Mouse (Mus musculus) CH12.LX (cell line): ENCODE results near the gene Fcho1. TPM values are rescaled to one million over a fixed set of nuclear protein-coding genes. Genes with fewer than 3 reads are reported as not detected.
A peak's percentile ranks its signal among the peaks of the same experiment; 100 is the strongest.

Experiments
- DNase-seq: peaks from one replicate; pipeline ENCODE4 v3.0.0-alpha.2; 2013; ENCODE audit errors: extremely low read depth
- H3K27ac ChIP-seq: 2 replicates; pipeline ENCODE4 v1.5.1; 2012; ENCODE audit warnings: low read depth, mild to moderate bottlenecking, control low read depth, moderate library complexity; ENCODE audit not compliant: insufficient read depth
- H3K27me3 ChIP-seq: replicated peaks from 2 replicates; pipeline ENCODE3; 2012; ENCODE audit warnings: inconsistent platforms
- H3K36me3 ChIP-seq, 2 experiments: replicated peaks in 1 of 2; 2 replicates each; pipeline versions ENCODE3 to v1.6.1; 2012; ENCODE audit warnings: inconsistent platforms in 1 of 2, low read length in 1 of 2, mild to moderate bottlenecking in 1 of 2, mixed read lengths in 1 of 2, moderate library complexity in 1 of 2; ENCODE audit not compliant: control insufficient read depth in 1 of 2, insufficient read depth in 1 of 2
- H3K4me1 ChIP-seq, 2 experiments: 2 replicates each; pipeline ENCODE4 v1.6.1; 2012; ENCODE audit warnings: inconsistent platforms in 1 of 2, moderate library complexity in 1 of 2; ENCODE audit not compliant: insufficient read depth in 2 of 2, control insufficient read depth in 1 of 2
- H3K4me2 ChIP-seq: 2 replicates; pipeline ENCODE4 v1.6.1; 2012; ENCODE audit warnings: low read depth, mild to moderate bottlenecking, control low read depth; ENCODE audit not compliant: poor library complexity, insufficient read depth, severe bottlenecking
- H3K4me3 ChIP-seq, 3 experiments: fragments of 150-350 bp in 1 of 3; sonication (generic) in 1 of 3; replicated peaks in 1 of 3; 2 replicates each; pipeline versions ENCODE3 to v1.5.1; 2011 to 2012; ENCODE audit warnings: low read depth in 2 of 3, low read length in 2 of 3, mild to moderate bottlenecking in 2 of 3, moderate library complexity in 2 of 3, control low read depth in 1 of 3, improper control_type of control experiment in 1 of 3, inconsistent platforms in 1 of 3, mixed read lengths in 1 of 3; ENCODE audit not compliant: poor library complexity in 1 of 3
- H3K79me2 ChIP-seq: replicated peaks from 2 replicates; pipeline ENCODE4 v1.6.1; 2012; ENCODE audit warnings: mild to moderate bottlenecking, moderate library complexity; ENCODE audit not compliant: control insufficient read depth, poor library complexity, insufficient read depth, severe bottlenecking; ENCODE audit errors: extremely low read depth
- H3K9ac ChIP-seq: 2 replicates; pipeline ENCODE4 v1.6.1; 2012; ENCODE audit warnings: low read depth, mild to moderate bottlenecking, control low read depth, moderate library complexity; ENCODE audit not compliant: insufficient read depth
- H3K9me3 ChIP-seq: replicated peaks from 2 replicates; pipeline ENCODE3; 2012; ENCODE audit warnings: low read length, inconsistent platforms, mixed read lengths
- BHLHE40 ChIP-seq: IDR thresholded peaks from 2 replicates; pipeline ENCODE4 v1.6.1; 2011; ENCODE audit warnings: mild to moderate bottlenecking, low read depth, low read length, improper control_type of control experiment
- CHD1 ChIP-seq: IDR thresholded peaks from 2 replicates; pipeline ENCODE4 v1.6.1; 2012; ENCODE audit warnings: low read depth, low read length, improper control_type of control experiment, inconsistent platforms
- CHD2 ChIP-seq: IDR thresholded peaks from 2 replicates; pipeline ENCODE4 v1.6.1; 2011; ENCODE audit warnings: low read length, improper control_type of control experiment
- CTCF ChIP-seq, 2 experiments: IDR thresholded peaks in 1 of 2; conservative IDR thresholded peaks in 1 of 2; 2 replicates each; pipeline ENCODE4 v1.5.1; 2011 to 2012; ENCODE audit warnings: low read depth in 2 of 2, low read length in 2 of 2, improper control_type of control experiment in 1 of 2, inconsistent platforms in 1 of 2, mild to moderate bottlenecking in 1 of 2, moderate library complexity in 1 of 2
- E2F4 ChIP-seq: IDR thresholded peaks from 2 replicates; pipeline ENCODE4 v1.6.1; 2011; ENCODE audit warnings: low read depth, low read length, improper control_type of control experiment; ENCODE audit not compliant: insufficient replicate concordance
- ELF1 ChIP-seq: IDR thresholded peaks from 2 replicates; pipeline ENCODE4 v1.6.1; 2014; ENCODE audit warnings: low read depth, mild to moderate bottlenecking, inconsistent platforms, low read length, improper control_type of control experiment
- EP300 ChIP-seq: IDR thresholded peaks from 2 replicates; pipeline ENCODE4 v1.6.1; 2011; ENCODE audit warnings: low read length, improper control_type of control experiment
- ETS1 ChIP-seq: conservative IDR thresholded peaks from 2 replicates; pipeline ENCODE4 v1.6.1; 2012; ENCODE audit warnings: low read depth, mild to moderate bottlenecking, inconsistent platforms, low read length, improper control_type of control experiment, moderate library complexity
- GABPA ChIP-seq: IDR thresholded peaks from 2 replicates; pipeline ENCODE4 v1.6.1; 2012; ENCODE audit warnings: low read depth, low read length, improper control_type of control experiment, inconsistent platforms; ENCODE audit not compliant: insufficient replicate concordance
- HCFC1 ChIP-seq: IDR thresholded peaks from 2 replicates; pipeline ENCODE4 v1.6.1; 2012; ENCODE audit warnings: low read depth, mild to moderate bottlenecking, inconsistent platforms, low read length, improper control_type of control experiment
- IRF4 ChIP-seq: IDR thresholded peaks from 2 replicates; pipeline ENCODE4 v1.6.1; 2014; ENCODE audit warnings: low read depth, mild to moderate bottlenecking, inconsistent platforms, low read length, improper control_type of control experiment
- JUN ChIP-seq: IDR thresholded peaks from 2 replicates; pipeline ENCODE4 v1.6.1; 2011; ENCODE audit warnings: low read depth, mild to moderate bottlenecking, low read length, improper control_type of control experiment, moderate library complexity; ENCODE audit not compliant: insufficient read depth
- KAT2A ChIP-seq: IDR thresholded peaks from 2 replicates; pipeline ENCODE4 v1.6.1; 2012; ENCODE audit warnings: low read length, improper control_type of control experiment, inconsistent platforms; ENCODE audit not compliant: insufficient replicate concordance
- MAFK ChIP-seq: IDR thresholded peaks from 2 replicates; pipeline ENCODE4 v1.6.1; 2011; ENCODE audit warnings: low read length, improper control_type of control experiment; ENCODE audit not compliant: insufficient replicate concordance
- MAX ChIP-seq: IDR thresholded peaks from 2 replicates; pipeline ENCODE4 v1.6.1; 2011; ENCODE audit warnings: low read length, improper control_type of control experiment
- MAZ ChIP-seq: IDR thresholded peaks from 2 replicates; pipeline ENCODE4 v1.6.1; 2012; ENCODE audit warnings: low read depth, mild to moderate bottlenecking, inconsistent platforms, low read length, improper control_type of control experiment, moderate library complexity
- MEF2A ChIP-seq: IDR thresholded peaks from 2 replicates; pipeline ENCODE4 v1.6.1; 2014; ENCODE audit warnings: low read depth, mild to moderate bottlenecking, inconsistent platforms, low read length, improper control_type of control experiment, borderline replicate concordance
- MXI1 ChIP-seq: IDR thresholded peaks from 2 replicates; pipeline ENCODE4 v1.6.1; 2011; ENCODE audit warnings: mild to moderate bottlenecking, low read depth, low read length, improper control_type of control experiment
- MYC ChIP-seq: IDR thresholded peaks from 2 replicates; pipeline ENCODE4 v1.6.1; 2011; ENCODE audit warnings: low read depth, mild to moderate bottlenecking, improper control_type of control experiment, low read length
- NELFE ChIP-seq: IDR thresholded peaks from 2 replicates; pipeline ENCODE4 v1.6.1; 2011; ENCODE audit warnings: low read depth, low read length, improper control_type of control experiment
- NRF1 ChIP-seq: IDR thresholded peaks from 2 replicates; pipeline ENCODE4 v1.6.1; 2014; ENCODE audit warnings: low read depth, mild to moderate bottlenecking, inconsistent platforms, low read length, improper control_type of control experiment, moderate library complexity
- PAX5 ChIP-seq: IDR thresholded peaks from 2 replicates; pipeline ENCODE4 v1.6.1; 2012; ENCODE audit warnings: low read length, inconsistent platforms, mixed read lengths
- POLR2A ChIP-seq: IDR thresholded peaks from 2 replicates; pipeline ENCODE4 v1.6.1; 2011; ENCODE audit warnings: low read depth, mild to moderate bottlenecking, improper control_type of control experiment, low read length
- RCOR1 ChIP-seq: conservative IDR thresholded peaks from 2 replicates; pipeline ENCODE4 v1.6.1; 2012; ENCODE audit warnings: low read depth, mild to moderate bottlenecking, inconsistent platforms, low read length, improper control_type of control experiment
- SIN3A ChIP-seq: IDR thresholded peaks from 2 replicates; pipeline ENCODE4 v1.6.1; 2012; ENCODE audit warnings: low read length, improper control_type of control experiment, inconsistent platforms
- SMC3 ChIP-seq: IDR thresholded peaks from 2 replicates; pipeline ENCODE4 v1.6.1; 2011; ENCODE audit warnings: low read depth, low read length, improper control_type of control experiment
- TCF12 ChIP-seq: IDR thresholded peaks from 2 replicates; pipeline ENCODE4 v1.6.1; 2014; ENCODE audit warnings: low read depth, mild to moderate bottlenecking, inconsistent platforms, low read length, improper control_type of control experiment
- USF1 ChIP-seq: IDR thresholded peaks from 2 replicates; pipeline ENCODE4 v1.6.1; 2014; ENCODE audit warnings: low read depth, mild to moderate bottlenecking, inconsistent platforms, low read length, improper control_type of control experiment
- ZC3H11A ChIP-seq: IDR thresholded peaks from 2 replicates; pipeline ENCODE4 v1.6.1; 2012; ENCODE audit warnings: low read depth, mild to moderate bottlenecking, inconsistent platforms, low read length, improper control_type of control experiment
- ZKSCAN1 ChIP-seq: IDR thresholded peaks from 2 replicates; pipeline ENCODE4 v1.6.1; 2012; ENCODE audit warnings: low read depth, inconsistent platforms, low read length, improper control_type of control experiment, borderline replicate concordance
- ZMIZ1 ChIP-seq: IDR thresholded peaks from 2 replicates; pipeline ENCODE4 v1.6.1; 2012; ENCODE audit warnings: low read depth, mild to moderate bottlenecking, inconsistent platforms, low read length, improper control_type of control experiment
- ZNF384 ChIP-seq: IDR thresholded peaks from 2 replicates; pipeline ENCODE4 v1.6.1; 2012; ENCODE audit warnings: low read depth, low read length, improper control_type of control experiment, inconsistent platforms
- dilution Hi-C: fragments of 300-500 bp; cut with MboI; formaldehyde crosslinking; loops from 2 replicates; pipeline ENCODE4 v1.14.3; 2020; ENCODE audit warnings: low sequenced_read_pairs; ENCODE audit not compliant: extremely low pct_unique_long_range_greater_than_20kb, extremely low pct_ligation_motif_present
- in situ Hi-C: fragments of 300-500 bp; cut with MboI; formaldehyde crosslinking; loops from 3 replicates; pipeline ENCODE4 v1.14.3; 2019; ENCODE audit warnings: low sequenced_read_pairs, low pct_ligation_motif_present, low pct_unique_long_range_greater_than_20kb, mixed read lengths
- polyA plus RNA-seq: library from polyadenylated mRNA; unstranded; fragments of >175 nt; gene quantifications from 2 replicates; pipeline ENCODE4 v1.2.1, GENCODE M21; 2012; ENCODE audit warnings: low read depth; ENCODE audit not compliant: insufficient read length
- total RNA-seq, 2 experiments: library from RNA; depleted of rRNA; stranded (reverse); fragments of 300-350 nt in 1 of 2; fragments of >200 nt in 1 of 2; gene quantifications; 2 replicates each; pipeline ENCODE4 v1.2.3; 2012 to 2014

Fcho1 gene
- total and polyA plus RNA-seq, 3 experiments, result 40.2 to 99.8 (median 82.0) TPM

GRCm38 (mm10) chr8:71716561-71717053 is 8.9 kb downstream of the Fcho1 start:
- dilution Hi-C loops, result no loop called here

GRCm38 (mm10) chr8:71715531-71715930 is 10.0 kb downstream of the Fcho1 start:
- Histone ChIP-seq H3K27ac (no peak overlapping the region; the same call in 1 of the 2 replicates), H3K79me2 (no peaks in the 10 kb centered on the region), H3K4me1 (peaks cover 3 to 39% of the 10 kb centered on the region in 2 experiments; a peak in 2 of 4 replicates)
- TF ChIP-seq POLR2A (no peak), ZMIZ1 (no peak), MAX (0 out of 2 replicates have a peak, but pooled peaks have one; percentile 41), GABPA (no peak), NRF1 (no peak), MAFK (no peak), MAZ (0 out of 2 replicates have a peak, but pooled peaks have one; percentile 17), RCOR1 (no peak), E2F4 (no peak), HCFC1 (no peak), USF1 (peak; percentile 51), ELF1 (no peak), MXI1 (no peak), ETS1 (0 out of 2 replicates have a peak, but pooled peaks have one; percentile 5), BHLHE40 (peak; percentile 54), NELFE (no peak), CTCF (conservative IDR thresholded peaks at IDR 0.05 in 1 of 2, IDR thresholded peaks at IDR 0.05 in 1 of 2; ENCODE audit: low read depth in 2 of 2, low read length in 2 of 2) (no peak), MEF2A (no peak), TCF12 (0 out of 2 replicates have a peak, but pooled peaks have one; percentile 26), JUN (no peak), MYC (no peak), ZKSCAN1 (no peak), PAX5 (no peak), CHD1 (no peak), EP300 (no peak), ZNF384 (no peak), IRF4 (no peak), SIN3A (0 out of 2 replicates have a peak, but pooled peaks have one; percentile 51), SMC3 (no peak), KAT2A (no peak), CHD2 (no peak), ZC3H11A (no peak)
- TF ChIP-seq, all 38 proteins: peak for 7
- Histone ChIP-seq H3K4me2 (no peak overlapping the region), H3K27me3 (no peaks in the 10 kb centered on the region), H3K9me3 (no peaks in the 10 kb centered on the region), H3K4me3 (no peak overlapping the region), H3K36me3 (peaks cover 86 to 98% of the 10 kb centered on the region in 2 experiments), H3K9ac (no peak overlapping the region)
- in situ Hi-C loops, result no loop called here
- dilution Hi-C loops, result no loop called here
- peak; percentile 67 for DNase-seq

More at GRCm38 (mm10) chr8:71716561-71717053, 8.9 kb downstream of the Fcho1 start:
- Histone ChIP-seq H3K4me2 (no peak overlapping the region), H3K4me3 (no peak overlapping the region), H3K36me3 (peaks cover 86 to 98% of the 10 kb centered on the region in 2 experiments), H3K27me3 (no peaks in the 10 kb centered on the region), H3K9ac (no peak overlapping the region), H3K27ac (no peak overlapping the region), H3K4me1 (peaks cover 3 to 49% of the 10 kb centered on the region in 2 experiments; a peak in 2 of 4 replicates), H3K9me3 (no peaks in the 10 kb centered on the region), H3K79me2 (no peaks in the 10 kb centered on the region; the same call in 1 of the 2 replicates)
- in situ Hi-C loops, result no loop called here
- no peak for TF ChIP-seq MAZ
- TF ChIP-seq IRF4, result no peak
- DNase-seq, result no peak
